Mouse (Mus musculus): ENCODE measurements around the gene Abcb1b. TPM values are rescaled to one million over a fixed set of nuclear protein-coding genes. Genes with fewer than 3 reads are reported as not detected.

Gene Abcb1b
- total RNA-seq, 4 experiments from 2014 or later: 1,058 to 3,817 (median 2,151) TPM

Other genes with a start within 250 kb of the Abcb1b start
- 10 to 100 TPM in 2 of 4 experiments, 1 to 10 TPM in 2; 6.4 to 12.6 (median 10.0) TPM for gene Rundc3b, start 175.2 kb upstream of the Abcb1b start, total RNA-seq (2022)
- gene Abcb1a, start 138.1 kb upstream of the Abcb1b start, total RNA-seq (2022): 100 to 1,000 TPM in 1 of 4 experiments, 10 to 100 TPM in 3; 41.8 to 110 (median 72.3) TPM
- 10 to 100 TPM in 2 of 4 experiments, 1 to 10 TPM in 2; 4.4 to 13.1 (median 7.8) TPM for gene Abcb4, start 95.6 kb downstream of the Abcb1b start, total RNA-seq (2022)
- 10 to 100 TPM; 32.4 to 45.8 (median 38.9) TPM for gene Crot, start 199.2 kb downstream of the Abcb1b start, total RNA-seq (2022)